Mouse (Mus musculus): ENCODE measurements around the gene Gm44790. TPM values are rescaled to one million over a fixed set of nuclear protein-coding genes. Genes with fewer than 3 reads are reported as not detected.
A peak's percentile ranks its signal among the peaks of the same experiment; 100 is the strongest.

Gene Gm44790
- total RNA-seq, 1 experiment = 0.31 TPM

GRCm38 (mm10) chr6:86471317-86471716 is 44.9 kb downstream of the Gm44790 start:
- TF ChIP-seq CHD2 (IDR thresholded peaks at IDR 0.05; ENCODE audit: low read depth, low read length) (no peak), MAFK (IDR thresholded peaks at IDR 0.05; ENCODE audit: insufficient read depth, low read depth, low read length) (no peak), HCFC1 (IDR thresholded peaks at IDR 0.05; ENCODE audit: borderline replicate concordance, insufficient read depth, low read length) (no peak), ZC3H11A (IDR thresholded peaks at IDR 0.05; ENCODE audit: borderline replicate concordance, low read depth, low read length) (no peak), ZNF384 (IDR thresholded peaks at IDR 0.05; ENCODE audit: low read depth, low read length) (no peak)
- DNase-seq (ENCODE audit: low read depth, low spot score) = no peak
- in situ Hi-C loops (cut with MboI; ENCODE audit: low sequenced_read_pairs in 2 of 2, unreplicated experiment in 2 of 2) = no loop called here
- peaks cover 7 to 9% of the 10 kb centered on the region in 2 experiments for H3K4me1 ChIP-seq (ENCODE audit: control insufficient read depth in 2 of 2, insufficient read depth in 2 of 2, low read length in 2 of 2, poor library complexity in 1 of 2)
- no peaks in the 10 kb centered on the region for H3K9me3 ChIP-seq (ENCODE audit: control insufficient read depth, insufficient read depth, low read depth, low read length)
- peaks cover 5% of the 10 kb centered on the region for H3K36me3 ChIP-seq (ENCODE audit: control insufficient read depth, insufficient read depth, low read length, poor library complexity, severe bottlenecking)
- peak overlapping the region; percentile 90; the same call in 1 of the 2 replicates for H3K9ac ChIP-seq (ENCODE audit: insufficient read depth, low read depth, low read length, poor library complexity, severe bottlenecking)
- H3K4me3 ChIP-seq (ENCODE audit: insufficient read depth in 1 of 2, low read depth in 1 of 2, low read length in 2 of 2, poor library complexity in 1 of 2, severe bottlenecking in 1 of 2) = peak overlapping the region; percentile 65 to 70
- peak overlapping the region; percentile 93; the same call in 1 of the 2 replicates for H3K27ac ChIP-seq (ENCODE audit: insufficient read depth, low read depth, low read length, poor library complexity, severe bottlenecking)

GRCm38 (mm10) chr6:86471760-86472099 is 45.3 kb downstream of the Gm44790 start:
- TF ChIP-seq HCFC1 (IDR thresholded peaks at IDR 0.05; ENCODE audit: borderline replicate concordance, insufficient read depth, low read length) = no peak
- no peak for TF ChIP-seq ZNF384 (IDR thresholded peaks at IDR 0.05; ENCODE audit: low read depth, low read length)
- no peak for TF ChIP-seq ZC3H11A (IDR thresholded peaks at IDR 0.05; ENCODE audit: borderline replicate concordance, low read depth, low read length)
- no peak for TF ChIP-seq CHD2 (IDR thresholded peaks at IDR 0.05; ENCODE audit: low read depth, low read length)
- no peak for TF ChIP-seq MAFK (IDR thresholded peaks at IDR 0.05; ENCODE audit: insufficient read depth, low read depth, low read length)
- peaks cover 5 to 7% of the 10 kb centered on the region in 2 experiments; a peak in 2 of 4 replicates for H3K4me1 ChIP-seq (ENCODE audit: control insufficient read depth in 2 of 2, insufficient read depth in 2 of 2, low read length in 2 of 2, poor library complexity in 1 of 2)
- H3K36me3 ChIP-seq (ENCODE audit: control insufficient read depth, insufficient read depth, low read length, poor library complexity, severe bottlenecking) = peaks cover 4% of the 10 kb centered on the region
- peak overlapping the region; percentile 65 to 70 for H3K4me3 ChIP-seq (ENCODE audit: insufficient read depth in 1 of 2, low read depth in 1 of 2, low read length in 2 of 2, poor library complexity in 1 of 2, severe bottlenecking in 1 of 2)
- no peak for DNase-seq (ENCODE audit: low read depth, low spot score)
- peak overlapping the region; percentile 93 for H3K27ac ChIP-seq (ENCODE audit: insufficient read depth, low read depth, low read length, poor library complexity, severe bottlenecking)
- H3K9ac ChIP-seq (ENCODE audit: insufficient read depth, low read depth, low read length, poor library complexity, severe bottlenecking) = peak overlapping the region; percentile 90
- in situ Hi-C loops (cut with MboI; ENCODE audit: low sequenced_read_pairs in 2 of 2, unreplicated experiment in 2 of 2) = no loop called here
- H3K9me3 ChIP-seq (ENCODE audit: control insufficient read depth, insufficient read depth, low read depth, low read length) = no peaks in the 10 kb centered on the region

- Histone ChIP-seq H3K36me3 (ENCODE audit: control insufficient read depth, insufficient read depth, low read length, poor library complexity, severe bottlenecking) (peaks cover 2% of the 10 kb centered on the region; the same call in 1 of the 2 replicates), H3K4me3 (ENCODE audit: insufficient read depth in 1 of 2, low read depth in 1 of 2, low read length in 2 of 2, poor library complexity in 1 of 2, severe bottlenecking in 1 of 2) (peak overlapping the region; percentile 74), H3K4me1 (ENCODE audit: control insufficient read depth in 2 of 2, insufficient read depth in 2 of 2, low read length in 2 of 2, poor library complexity in 1 of 2) (peaks cover 5% of the 10 kb centered on the region in 2 experiments; a peak in 1 of 4 replicates), H3K9ac (ENCODE audit: insufficient read depth, low read depth, low read length, poor library complexity, severe bottlenecking) (peak overlapping the region; percentile 90), H3K27ac (ENCODE audit: insufficient read depth, low read depth, low read length, poor library complexity, severe bottlenecking) (peak overlapping the region; percentile 93), H3K9me3 (ENCODE audit: control insufficient read depth, insufficient read depth, low read depth, low read length) (no peaks in the 10 kb centered on the region)
- TF ChIP-seq ZNF384 (IDR thresholded peaks at IDR 0.05; ENCODE audit: low read depth, low read length) = no peak
- TF ChIP-seq HCFC1 (IDR thresholded peaks at IDR 0.05; ENCODE audit: borderline replicate concordance, insufficient read depth, low read length) = peak; percentile 76
- no peak for TF ChIP-seq ZC3H11A (IDR thresholded peaks at IDR 0.05; ENCODE audit: borderline replicate concordance, low read depth, low read length)
- no peak for TF ChIP-seq MAFK (IDR thresholded peaks at IDR 0.05; ENCODE audit: insufficient read depth, low read depth, low read length)
- TF ChIP-seq CHD2 (IDR thresholded peaks at IDR 0.05; ENCODE audit: low read depth, low read length) = peak; percentile 24; the same call in 1 of the 2 replicates
- DNase-seq (ENCODE audit: low read depth, low spot score) = peak; percentile 96
- in situ Hi-C loops (cut with MboI; ENCODE audit: low sequenced_read_pairs in 2 of 2, unreplicated experiment in 2 of 2) = no loop called here
Observed at GRCm38 (mm10) chr6:86472100-86472955, 45.9 kb downstream of the Gm44790 start.

- H3K9me3 ChIP-seq (ENCODE audit: control insufficient read depth, insufficient read depth, low read depth, low read length) = no peaks in the 10 kb centered on the region
- peak overlapping the region; percentile 74 for H3K4me3 ChIP-seq (ENCODE audit: insufficient read depth in 1 of 2, low read depth in 1 of 2, low read length in 2 of 2, poor library complexity in 1 of 2, severe bottlenecking in 1 of 2)
- DNase-seq (ENCODE audit: low read depth, low spot score) = no peak
- in situ Hi-C loops (cut with MboI; ENCODE audit: low sequenced_read_pairs in 2 of 2, unreplicated experiment in 2 of 2) = no loop called here
- peaks cover 2% of the 10 kb centered on the region; the same call in 1 of the 2 replicates for H3K36me3 ChIP-seq (ENCODE audit: control insufficient read depth, insufficient read depth, low read length, poor library complexity, severe bottlenecking)
- TF ChIP-seq ZNF384 (IDR thresholded peaks at IDR 0.05; ENCODE audit: low read depth, low read length) = no peak
- no peak for TF ChIP-seq CHD2 (IDR thresholded peaks at IDR 0.05; ENCODE audit: low read depth, low read length)
- no peak for TF ChIP-seq MAFK (IDR thresholded peaks at IDR 0.05; ENCODE audit: insufficient read depth, low read depth, low read length)
- no peak for TF ChIP-seq ZC3H11A (IDR thresholded peaks at IDR 0.05; ENCODE audit: borderline replicate concordance, low read depth, low read length)
- TF ChIP-seq HCFC1 (IDR thresholded peaks at IDR 0.05; ENCODE audit: borderline replicate concordance, insufficient read depth, low read length) = no peak
- peak overlapping the region; percentile 88 for H3K27ac ChIP-seq (ENCODE audit: insufficient read depth, low read depth, low read length, poor library complexity, severe bottlenecking)
- H3K9ac ChIP-seq (ENCODE audit: insufficient read depth, low read depth, low read length, poor library complexity, severe bottlenecking) = peak overlapping the region; percentile 79
- peaks cover 5% of the 10 kb centered on the region in 2 experiments; a peak in 1 of 4 replicates for H3K4me1 ChIP-seq (ENCODE audit: control insufficient read depth in 2 of 2, insufficient read depth in 2 of 2, low read length in 2 of 2, poor library complexity in 1 of 2)
Observed at GRCm38 (mm10) chr6:86473077-86473476, 46.6 kb downstream of the Gm44790 start.

Measured in ES-E14 (cell line).